Mouse (Mus musculus) liver, embryonic 11.5 days (tissue): ENCODE data around the gene Prpf38b. TPM values are rescaled to one million over a fixed set of nuclear protein-coding genes. Genes with fewer than 3 reads are reported as not detected.

Experiments
- ATAC-seq: fragments of 200-750 bp; cut with Nextera tagmentation; replicated peaks from 2 replicates; pipeline ENCODE4 v1.8.0; 2017; ENCODE audit warnings: moderate number of reproducible peaks, mild to moderate bottlenecking, moderate TSS enrichment, moderate library complexity; ENCODE audit not compliant: low FRiP score
- DNase-seq: peaks from one replicate; pipeline ENCODE4 v3.0.0-alpha.2; 2017; ENCODE audit warnings: low spot score
- H3K27ac ChIP-seq: fragments of 300-500 bp; sonication (generic); 2 replicates; pipeline ENCODE4 v1.5.1; 2014; ENCODE audit warnings: mild to moderate bottlenecking, low read depth, low read length, control low read depth
- H3K27me3 ChIP-seq: fragments of 300-500 bp; sonication (generic); replicated peaks from 2 replicates; pipeline ENCODE4 v1.6.1; 2014; ENCODE audit warnings: low read length, mixed read lengths; ENCODE audit not compliant: control insufficient read depth, insufficient read depth
- H3K36me3 ChIP-seq: fragments of 300-500 bp; sonication (generic); 2 replicates; pipeline ENCODE4 v1.6.1; 2014; ENCODE audit warnings: mild to moderate bottlenecking, low read length, moderate library complexity, mixed read lengths; ENCODE audit not compliant: control insufficient read depth, insufficient read depth
- H3K4me1 ChIP-seq: fragments of 300-500 bp; sonication (generic); replicated peaks from 2 replicates; pipeline ENCODE4 v1.6.1; 2014; ENCODE audit warnings: low read length, mixed read lengths; ENCODE audit not compliant: control insufficient read depth, insufficient read depth
- H3K4me2 ChIP-seq: fragments of 300-500 bp; sonication (generic); 2 replicates; pipeline ENCODE4 v1.6.1; 2014; ENCODE audit warnings: mild to moderate bottlenecking, control low read depth, moderate library complexity
- H3K4me3 ChIP-seq: fragments of 300-500 bp; sonication (generic); 2 replicates; pipeline ENCODE4 v1.5.1; 2014; ENCODE audit warnings: low read depth, low read length, control low read depth
- H3K9ac ChIP-seq: fragments of 300-500 bp; sonication (generic); 2 replicates; pipeline ENCODE4 v1.6.1; 2014; ENCODE audit warnings: low read depth, low read length, control low read depth
- H3K9me3 ChIP-seq: fragments of 300-500 bp; sonication (generic); 2 replicates; pipeline ENCODE4 v1.6.1; 2016; ENCODE audit warnings: low read length, inconsistent platforms, mixed read lengths; ENCODE audit not compliant: control insufficient read depth
- WGBS: fragments of 180-500 bp; shearing (Covaris S2); extraction: QIAGEN DNeasy Blood & Tissue Kit; methylation state at CpG from one replicate; pipeline ENCODE4 v1.1.7; 2014; 5-methylcytosine and 5-hydroxymethylcytosine counted together
- polyA plus RNA-seq: library from polyadenylated mRNA; unstranded; fragments of >200 nt; fragmentation: Nextera tagmentation; extraction: Ambion mirVana; gene quantifications from 2 replicates; pipeline ENCODE4 v1.2.1, GENCODE M21; 2014

The Prpf38b gene
- polyA plus RNA-seq, 1 experiment from 2014 or later: 69.3 TPM

GRCm38 (mm10) chr3:108933557-108933956 is 22.0 kb upstream of the Prpf38b start:
- H3K4me1 ChIP-seq: no peaks in the 10 kb centered on the region
- ATAC-seq (no peak), DNase-seq (no peak)
- no peak overlapping the region for H3K4me2 ChIP-seq
- H3K27ac ChIP-seq: no peak overlapping the region
- H3K9ac ChIP-seq: no peak overlapping the region
- no peak overlapping the region for H3K4me3 ChIP-seq
- WGBS: 85% methylated on average over 6 of the region's 6 CpGs
- H3K36me3 ChIP-seq: no peaks in the 10 kb centered on the region
- no peaks in the 10 kb centered on the region for H3K27me3 ChIP-seq
- H3K9me3 ChIP-seq: no peaks in the 10 kb centered on the region

GRCm38 (mm10) chr3:108926308-108926707 is 14.8 kb upstream of the Prpf38b start:
- H3K4me1 ChIP-seq: peaks cover 12% of the 10 kb centered on the region
- H3K36me3 ChIP-seq: no peaks in the 10 kb centered on the region
- ATAC-seq (no peak), DNase-seq (no peak)
- 73% methylated on average over 1 of the region's 1 CpGs for WGBS
- no peak overlapping the region for H3K9ac ChIP-seq
- no peak overlapping the region for H3K27ac ChIP-seq
- no peaks in the 10 kb centered on the region for H3K27me3 ChIP-seq
- H3K9me3 ChIP-seq: no peaks in the 10 kb centered on the region
- no peak overlapping the region for H3K4me2 ChIP-seq
- H3K4me3 ChIP-seq: no peak overlapping the region

GRCm38 (mm10) chr3:108925677-108926076 is 14.2 kb upstream of the Prpf38b start:
- no peak overlapping the region for H3K9ac ChIP-seq
- H3K9me3 ChIP-seq: no peaks in the 10 kb centered on the region
- DNase-seq: no peak
- ATAC-seq: no peak
- H3K4me1 ChIP-seq: peaks cover 13% of the 10 kb centered on the region
- H3K4me3 ChIP-seq: no peak overlapping the region
- no peak overlapping the region for H3K4me2 ChIP-seq
- no peaks in the 10 kb centered on the region for H3K36me3 ChIP-seq
- no peak overlapping the region for H3K27ac ChIP-seq
- H3K27me3 ChIP-seq: no peaks in the 10 kb centered on the region
- 84% methylated on average over 4 of the region's 4 CpGs for WGBS

GRCm38 (mm10) chr3:108921822-108922221 is 10.3 kb upstream of the Prpf38b start:
- Histone ChIP-seq H3K4me3 (no peak overlapping the region), H3K4me1 (peaks cover 13% of the 10 kb centered on the region), H3K4me2 (peak overlapping the region; percentile 9; the same call in 1 of the 2 replicates), H3K9ac (no peak overlapping the region), H3K36me3 (no peaks in the 10 kb centered on the region), H3K27me3 (no peaks in the 10 kb centered on the region), H3K9me3 (no peaks in the 10 kb centered on the region), H3K27ac (peak overlapping the region; percentile 32; the same call in 1 of the 2 replicates)
- WGBS: 50% methylated on average over 1 of the region's 1 CpGs
- DNase-seq: no peak
- ATAC-seq: peak; percentile 97

- H3K27me3 ChIP-seq: no peaks in the 10 kb centered on the region
- no peak overlapping the region for H3K4me3 ChIP-seq
- H3K9ac ChIP-seq: no peak overlapping the region
- no peaks in the 10 kb centered on the region for H3K36me3 ChIP-seq
- DNase-seq (no peak), ATAC-seq (no peak)
- WGBS: 84% methylated on average over 3 of the region's 3 CpGs
- H3K27ac ChIP-seq: no peak overlapping the region
- peaks cover 13% of the 10 kb centered on the region for H3K4me1 ChIP-seq
- no peak overlapping the region for H3K4me2 ChIP-seq
- H3K9me3 ChIP-seq: no peaks in the 10 kb centered on the region
These were observed 9.0 kb upstream of the Prpf38b start for GRCm38 (mm10) chr3:108920442-108921070.

- DNase-seq: no peak
- Histone ChIP-seq H3K27ac (no peak overlapping the region), H3K4me3 (no peak overlapping the region), H3K4me2 (no peak overlapping the region), H3K36me3 (no peaks in the 10 kb centered on the region), H3K9ac (no peak overlapping the region), H3K9me3 (no peaks in the 10 kb centered on the region), H3K4me1 (peaks cover 13% of the 10 kb centered on the region), H3K27me3 (no peaks in the 10 kb centered on the region)
- ATAC-seq: no peak
- WGBS: 96% methylated on average over 1 of the region's 1 CpGs
These were observed 7.3 kb upstream of the Prpf38b start for GRCm38 (mm10) chr3:108918852-108919251.

- no peaks in the 10 kb centered on the region for H3K27me3 ChIP-seq
- peaks cover 13% of the 10 kb centered on the region for H3K4me1 ChIP-seq
- WGBS: 68% methylated on average over 3 of the region's 3 CpGs
- H3K36me3 ChIP-seq: no peaks in the 10 kb centered on the region
- H3K4me3 ChIP-seq: no peak overlapping the region
- no peak overlapping the region for H3K9ac ChIP-seq
- no peaks in the 10 kb centered on the region for H3K9me3 ChIP-seq
- ATAC-seq (no peak), DNase-seq (no peak)
- H3K4me2 ChIP-seq: no peak overlapping the region
- H3K27ac ChIP-seq: no peak overlapping the region
These were observed 6.5 kb upstream of the Prpf38b start for GRCm38 (mm10) chr3:108917986-108918385.

- Histone ChIP-seq H3K9me3 (no peaks in the 10 kb centered on the region), H3K4me3 (no peak overlapping the region), H3K27ac (no peak overlapping the region), H3K27me3 (no peaks in the 10 kb centered on the region), H3K4me1 (peaks cover 6% of the 10 kb centered on the region; the same call in 1 of the 2 replicates), H3K4me2 (no peak overlapping the region), H3K36me3 (no peaks in the 10 kb centered on the region), H3K9ac (no peak overlapping the region)
- ATAC-seq (no peak), DNase-seq (no peak)
- WGBS: 59% methylated on average over 4 of the region's 4 CpGs
These were observed 5.3 kb upstream of the Prpf38b start for GRCm38 (mm10) chr3:108916857-108917256.

GRCm38 (mm10) chr3:108915999-108916398 is 4.5 kb upstream of the Prpf38b start:
- no peak for DNase-seq
- WGBS: 90% methylated on average over 1 of the region's 1 CpGs
- no peaks in the 10 kb centered on the region for H3K27me3 ChIP-seq
- no peak overlapping the region for H3K4me2 ChIP-seq
- H3K36me3 ChIP-seq: no peaks in the 10 kb centered on the region
- no peak overlapping the region for H3K27ac ChIP-seq
- no peak for ATAC-seq
- H3K9ac ChIP-seq: no peak overlapping the region
- H3K9me3 ChIP-seq: no peaks in the 10 kb centered on the region
- 0 out of 2 replicates have a peak, but pooled peaks cover 2% of the 10 kb centered on the region for H3K4me1 ChIP-seq
- no peak overlapping the region for H3K4me3 ChIP-seq
